Mouse (Mus musculus) forebrain, embryonic 16.5 days (tissue): ENCODE measurements around the gene Cacnb3. TPM values are rescaled to one million over a fixed set of nuclear protein-coding genes. Genes with fewer than 3 reads are reported as not detected.
A peak's percentile ranks its signal among the peaks of the same experiment; 100 is the strongest.

Experiments
- ATAC-seq: fragments of 200-750 bp; cut with Nextera tagmentation; 2 replicates; pipeline ENCODE4 v1.8.0; 2017; ENCODE audit warnings: mild to moderate bottlenecking, moderate library complexity
- H3K27ac ChIP-seq: fragments of 300-500 bp; sonication (generic); 2 replicates; pipeline ENCODE4 v1.5.1; 2014; ENCODE audit warnings: low read length, control low read depth
- H3K27me3 ChIP-seq: fragments of 300-500 bp; sonication (generic); replicated peaks from 2 replicates; pipeline ENCODE4 v1.6.1; 2014; ENCODE audit warnings: low read length; ENCODE audit not compliant: control insufficient read depth, insufficient read depth
- H3K36me3 ChIP-seq: fragments of 300-500 bp; sonication (generic); 2 replicates; pipeline ENCODE4 v1.6.1; 2014; ENCODE audit not compliant: control insufficient read depth, insufficient read depth
- H3K4me1 ChIP-seq: fragments of 300-500 bp; sonication (generic); replicated peaks from 2 replicates; pipeline ENCODE4 v1.6.1; 2014; ENCODE audit warnings: low read length; ENCODE audit not compliant: control insufficient read depth, insufficient read depth
- H3K4me2 ChIP-seq: fragments of 300-500 bp; sonication (generic); 2 replicates; pipeline ENCODE4 v1.6.1; 2014; ENCODE audit warnings: mild to moderate bottlenecking, low read length, control low read depth
- H3K4me3 ChIP-seq: fragments of 300-500 bp; sonication (generic); replicated peaks from 2 replicates; pipeline ENCODE4 v1.5.1; 2014; ENCODE audit warnings: mild to moderate bottlenecking, low read length, control low read depth
- H3K9ac ChIP-seq: fragments of 300-500 bp; sonication (generic); replicated peaks from 2 replicates; pipeline ENCODE4 v1.6.1; 2014; ENCODE audit warnings: low read depth, low read length, control low read depth
- H3K9me3 ChIP-seq: fragments of 300-500 bp; sonication (generic); 2 replicates; pipeline ENCODE4 v1.6.1; 2016; ENCODE audit warnings: low read length; ENCODE audit not compliant: control insufficient read depth
- WGBS: fragments of 180-500 bp; shearing (Covaris S2); extraction: QIAGEN DNeasy Blood & Tissue Kit; methylation state at CpG from one replicate; pipeline ENCODE4 v1.1.7; 2014; 5-methylcytosine and 5-hydroxymethylcytosine counted together
- polyA plus RNA-seq: library from polyadenylated mRNA; unstranded; fragments of >200 nt; fragmentation: Nextera tagmentation; extraction: Ambion mirVana; gene quantifications from 2 replicates; pipeline ENCODE4 v1.2.1, GENCODE M21; 2015

Cacnb3 gene
- polyA plus RNA-seq, 1 experiment from 2014 or later: 168 TPM

GRCm38 (mm10) chr15:98629464-98629863, 1.2 kb upstream of the Cacnb3 start:
- Histone ChIP-seq H3K4me3 (no peak overlapping the region), H3K27ac (no peak overlapping the region), H3K27me3 (peaks cover 5% of the 10 kb centered on the region; the same call in 1 of the 2 replicates), H3K36me3 (no peaks in the 10 kb centered on the region), H3K9ac (no peak overlapping the region), H3K9me3 (no peaks in the 10 kb centered on the region; the same call in 1 of the 2 replicates), H3K4me2 (no peak overlapping the region), H3K4me1 (peaks cover 32% of the 10 kb centered on the region)
- ATAC-seq: no peak
- WGBS: 57% methylated on average over 6 of the region's 6 CpGs

- Histone ChIP-seq H3K4me1 (peaks cover 42% of the 10 kb centered on the region), H3K27ac (no peak overlapping the region; the same call in 1 of the 2 replicates), H3K9me3 (no peaks in the 10 kb centered on the region; the same call in 1 of the 2 replicates), H3K27me3 (peaks cover 5% of the 10 kb centered on the region; the same call in 1 of the 2 replicates), H3K4me3 (peak overlapping the region; percentile 73), H3K4me2 (peak overlapping the region; percentile 75), H3K9ac (peak overlapping the region; percentile 95; the same call in 1 of the 2 replicates), H3K36me3 (no peaks in the 10 kb centered on the region)
- WGBS: under 1% methylated on average over 18 of the region's 18 CpGs
- ATAC-seq: no peak
These were observed 853 bp downstream of the Cacnb3 start for GRCm38 (mm10) chr15:98631493-98631892.

GRCm38 (mm10) chr15:98632107-98632744, 1.6 kb downstream of the Cacnb3 start:
- Histone ChIP-seq H3K27me3 (peaks cover 5% of the 10 kb centered on the region; the same call in 1 of the 2 replicates), H3K9me3 (no peaks in the 10 kb centered on the region; the same call in 1 of the 2 replicates), H3K9ac (peak overlapping the region; percentile 95), H3K4me1 (peaks cover 50% of the 10 kb centered on the region), H3K36me3 (no peaks in the 10 kb centered on the region), H3K4me2 (peak overlapping the region; percentile 75), H3K4me3 (peak overlapping the region; percentile 73), H3K27ac (peak overlapping the region; percentile 78)
- WGBS: 2% methylated on average over 23 of the region's 25 CpGs
- ATAC-seq: peak; percentile 63

DNA sequence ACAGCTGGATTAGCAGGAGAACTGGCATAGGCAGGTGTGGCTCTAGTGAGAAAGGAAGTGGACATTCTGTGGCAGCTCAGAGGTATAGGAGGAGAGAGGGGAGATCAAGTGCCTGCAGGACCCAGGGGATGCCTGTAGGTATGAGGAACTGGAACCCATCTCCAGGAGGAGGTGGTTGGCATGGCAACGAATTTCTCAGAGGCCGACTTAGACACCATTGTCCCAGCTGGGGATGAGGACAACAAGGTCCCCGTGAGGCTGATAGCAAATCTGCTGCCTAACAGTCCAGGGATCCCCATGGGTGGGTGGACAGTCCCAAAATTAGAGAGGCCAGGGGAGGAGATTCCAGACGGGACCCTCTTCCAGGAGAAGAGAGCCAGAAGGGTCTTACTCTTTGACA, 2.3 kb downstream of the Cacnb3 start:
- Histone ChIP-seq H3K27me3 (peaks cover 5% of the 10 kb centered on the region; the same call in 1 of the 2 replicates), H3K4me3 (peak overlapping the region; percentile 73), H3K9me3 (no peaks in the 10 kb centered on the region), H3K4me1 (peaks cover 57% of the 10 kb centered on the region), H3K9ac (peak overlapping the region; percentile 95), H3K36me3 (no peaks in the 10 kb centered on the region), H3K4me2 (peak overlapping the region; percentile 75), H3K27ac (peak overlapping the region; percentile 14; the same call in 1 of the 2 replicates)
- WGBS: 4% methylated on average over 4 of the region's 4 CpGs
- ATAC-seq: no peak

- ATAC-seq: no peak
- H3K4me1 ChIP-seq: peaks cover 48% of the 10 kb centered on the region
These were observed 3.3 kb downstream of the Cacnb3 start for GRCm38 (mm10) chr15:98633822-98634470.

GRCm38 (mm10) chr15:98634541-98635081, 4.0 kb downstream of the Cacnb3 start:
- Histone ChIP-seq H3K9me3 (no peaks in the 10 kb centered on the region), H3K27me3 (peaks cover 5% of the 10 kb centered on the region; the same call in 1 of the 2 replicates), H3K4me1 (peaks cover 45% of the 10 kb centered on the region), H3K4me3 (peak overlapping the region; percentile 73), H3K9ac (peak overlapping the region; percentile 95), H3K4me2 (peak overlapping the region; percentile 75), H3K36me3 (no peaks in the 10 kb centered on the region), H3K27ac (peak overlapping the region; percentile 98)
- under 1% methylated on average over 58 of the region's 65 CpGs for WGBS
- peak; percentile 78 for ATAC-seq

More at GRCm38 (mm10) chr15:98633822-98634470, 3.3 kb downstream of the Cacnb3 start:
- H3K9me3 ChIP-seq: no peaks in the 10 kb centered on the region
- H3K27ac ChIP-seq: peak overlapping the region; percentile 98
- H3K4me3 ChIP-seq: peak overlapping the region; percentile 73
- peak overlapping the region; percentile 95 for H3K9ac ChIP-seq
- H3K36me3 ChIP-seq: no peaks in the 10 kb centered on the region
- H3K27me3 ChIP-seq: peaks cover 5% of the 10 kb centered on the region; the same call in 1 of the 2 replicates
- under 1% methylated on average over 25 of the region's 25 CpGs for WGBS
- H3K4me2 ChIP-seq: peak overlapping the region; percentile 75

GRCm38 (mm10) chr15:98635291-98635841, 4.7 kb downstream of the Cacnb3 start:
- under 1% methylated on average over 21 of the region's 21 CpGs for WGBS
- Histone ChIP-seq H3K27ac (peak overlapping the region; percentile 98), H3K9me3 (no peaks in the 10 kb centered on the region), H3K27me3 (peaks cover 5% of the 10 kb centered on the region; the same call in 1 of the 2 replicates), H3K36me3 (peaks cover 3% of the 10 kb centered on the region; the same call in 1 of the 2 replicates), H3K4me2 (peak overlapping the region; percentile 75), H3K4me3 (peak overlapping the region; percentile 73), H3K4me1 (peaks cover 45% of the 10 kb centered on the region), H3K9ac (peak overlapping the region; percentile 95)
- no peak; the same call in 1 of the 2 replicates for ATAC-seq

DNA sequence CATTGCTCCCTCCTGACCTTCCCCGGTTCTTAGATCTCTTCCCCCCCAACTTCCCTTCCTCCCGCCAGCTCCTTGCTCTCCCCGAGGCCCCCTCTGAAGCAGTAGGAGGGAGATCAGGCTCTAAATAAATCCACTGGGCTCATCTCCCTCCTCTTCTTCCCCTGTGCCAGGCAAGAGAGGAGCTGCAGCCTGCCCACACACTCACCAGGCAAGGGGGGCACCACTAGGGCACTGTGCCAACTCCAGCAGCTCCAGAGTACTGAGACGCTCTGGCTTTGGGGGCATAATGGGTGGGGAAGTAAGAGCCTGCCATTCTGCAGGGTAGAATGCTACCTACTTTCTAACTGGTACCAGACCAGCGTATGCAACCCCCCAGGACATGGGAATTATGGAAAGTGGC, 5.9 kb downstream of the Cacnb3 start:
- ATAC-seq: peak; percentile 18; the same call in 1 of the 2 replicates
- WGBS: 30% methylated on average over 5 of the region's 5 CpGs
- peaks cover 11% of the 10 kb centered on the region; the same call in 1 of the 2 replicates for H3K36me3 ChIP-seq
- H3K27me3 ChIP-seq: no peaks in the 10 kb centered on the region
- H3K9ac ChIP-seq: peak overlapping the region; percentile 95
- peaks cover 41% of the 10 kb centered on the region for H3K4me1 ChIP-seq
- H3K4me3 ChIP-seq: peak overlapping the region; percentile 73
- no peak overlapping the region for H3K27ac ChIP-seq
- no peaks in the 10 kb centered on the region for H3K9me3 ChIP-seq
- H3K4me2 ChIP-seq: peak overlapping the region; percentile 75
